Mouse (Mus musculus) embryonic facial prominence, embryonic 14.5 days (tissue): ENCODE results near the gene Pan3. TPM values are rescaled to one million over a fixed set of nuclear protein-coding genes. Genes with fewer than 3 reads are reported as not detected.
A peak's percentile ranks its signal among the peaks of the same experiment; 100 is the strongest.

ENCODE experiments used
- ATAC-seq: fragments of 200-750 bp; cut with Nextera tagmentation; 2 replicates; pipeline ENCODE4 v1.8.0; 2017; ENCODE audit warnings: low read depth, moderate number of reproducible peaks, moderate TSS enrichment
- DNase-seq: peaks from one replicate; pipeline ENCODE4 v3.0.0-alpha.2; 2015; ENCODE audit warnings: low spot score
- H3K27ac ChIP-seq: fragments of 300-500 bp; sonication (generic); replicated peaks from 2 replicates; pipeline ENCODE4 v1.5.1; 2014; ENCODE audit warnings: low read depth, mild to moderate bottlenecking, low read length, moderate library complexity
- H3K27me3 ChIP-seq: fragments of 300-500 bp; sonication (generic); replicated peaks from 2 replicates; pipeline ENCODE4 v1.6.1; 2014; ENCODE audit warnings: low read length; ENCODE audit not compliant: control insufficient read depth, insufficient read depth
- H3K36me3 ChIP-seq: fragments of 300-500 bp; sonication (generic); 2 replicates; pipeline ENCODE4 v1.6.1; 2014; ENCODE audit warnings: low read length, mixed read lengths; ENCODE audit not compliant: control insufficient read depth, insufficient read depth
- H3K4me1 ChIP-seq: fragments of 300-500 bp; sonication (generic); 2 replicates; pipeline ENCODE4 v1.6.1; 2014; ENCODE audit warnings: antibody characterized with exemption, low read length; ENCODE audit not compliant: control insufficient read depth, insufficient read depth
- H3K4me2 ChIP-seq: fragments of 300-500 bp; sonication (generic); 2 replicates; pipeline ENCODE4 v1.6.1; 2014; ENCODE audit warnings: low read depth, mild to moderate bottlenecking, low read length, moderate library complexity, mixed read lengths
- H3K4me3 ChIP-seq: fragments of 300-500 bp; sonication (generic); 2 replicates; pipeline ENCODE4 v1.5.1; 2014; ENCODE audit warnings: low read depth, mild to moderate bottlenecking, low read length
- H3K9ac ChIP-seq: fragments of 300-500 bp; sonication (generic); 2 replicates; pipeline ENCODE4 v1.6.1; 2014; ENCODE audit warnings: low read depth, mild to moderate bottlenecking, low read length, moderate library complexity, mixed read lengths
- H3K9me3 ChIP-seq: fragments of 300-500 bp; sonication (generic); 2 replicates; pipeline ENCODE4 v1.6.1; 2016; ENCODE audit warnings: low read length; ENCODE audit not compliant: control insufficient read depth
- WGBS: fragments of 180-500 bp; shearing (Covaris S2); extraction: QIAGEN DNeasy Blood & Tissue Kit; methylation state at CpG from one replicate; pipeline ENCODE4 v1.1.7; 2014; 5-methylcytosine and 5-hydroxymethylcytosine counted together
- polyA plus RNA-seq: library from polyadenylated mRNA; unstranded; fragments of >200 nt; fragmentation: Nextera tagmentation; extraction: Ambion mirVana; gene quantifications from 2 replicates; pipeline ENCODE4 v1.2.1, GENCODE M21; 2014

The Pan3 gene
- polyA plus RNA-seq, 1 experiment from 2014 or later = 60.1 TPM

DNA sequence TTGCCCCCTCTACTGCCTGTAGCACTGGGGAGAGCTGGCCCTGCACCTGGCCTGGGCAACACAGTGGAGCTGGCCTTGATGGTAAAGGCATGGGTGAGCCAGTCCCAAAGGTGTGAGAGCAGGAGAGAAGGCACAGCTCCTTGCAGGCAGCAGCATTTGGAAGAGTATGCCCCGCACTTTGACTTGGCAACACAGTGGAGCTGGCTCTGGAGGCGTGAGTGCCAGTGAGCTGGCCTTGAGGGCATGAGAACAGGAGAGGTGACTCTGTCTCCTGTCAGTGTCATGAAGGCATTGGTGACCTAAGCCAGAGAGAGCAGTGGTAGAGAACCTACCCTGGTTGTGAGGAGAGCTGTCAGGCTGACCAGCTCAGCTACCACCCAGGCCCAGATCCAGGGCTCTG lies 49.4 kb downstream of the Pan3 start:
- Histone ChIP-seq H3K9me3 (no peaks in the 10 kb centered on the region), H3K27me3 (no peaks in the 10 kb centered on the region), H3K36me3 (no peaks in the 10 kb centered on the region), H3K4me3 (no peak overlapping the region), H3K9ac (no peak overlapping the region), H3K4me2 (no peak overlapping the region), H3K27ac (no peak overlapping the region), H3K4me1 (no peaks in the 10 kb centered on the region)
- ATAC-seq (no peak), DNase-seq (no peak)
- 92% methylated on average over 2 of the region's 2 CpGs for WGBS

DNA sequence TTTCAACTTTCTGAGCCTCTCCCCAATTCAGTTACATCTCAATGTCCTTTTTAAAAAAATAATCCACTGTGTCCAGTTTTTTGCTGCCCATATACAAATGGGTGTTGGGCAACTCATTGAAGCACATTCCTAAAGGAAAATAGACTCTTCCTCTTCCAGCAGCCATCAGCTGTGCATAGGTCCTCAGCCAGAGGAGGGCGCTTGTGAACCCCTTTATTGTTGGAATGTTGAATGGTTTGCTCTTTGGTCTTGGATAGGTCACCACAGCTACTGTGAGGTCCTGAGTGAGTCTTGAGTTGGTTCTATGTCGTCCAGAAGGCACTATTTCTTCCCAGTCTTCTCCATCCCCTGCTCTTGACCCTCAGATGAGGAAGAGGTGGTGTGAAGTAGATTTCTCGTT lies 54.2 kb downstream of the Pan3 start:
- Histone ChIP-seq H3K4me2 (no peak overlapping the region), H3K27me3 (no peaks in the 10 kb centered on the region), H3K27ac (no peak overlapping the region), H3K4me3 (no peak overlapping the region), H3K4me1 (no peaks in the 10 kb centered on the region), H3K9me3 (no peaks in the 10 kb centered on the region), H3K36me3 (no peaks in the 10 kb centered on the region), H3K9ac (no peak overlapping the region)
- no peak for DNase-seq
- ATAC-seq = no peak
- 68% methylated on average over 3 of the region's 3 CpGs for WGBS

GRCm38 (mm10) chr5:147489226-147489625 lies 59.3 kb downstream of the Pan3 start:
- H3K27ac ChIP-seq = no peak overlapping the region
- H3K36me3 ChIP-seq = peaks cover 10% of the 10 kb centered on the region; the same call in 1 of the 2 replicates
- ATAC-seq (no peak), DNase-seq (no peak)
- no peak overlapping the region for H3K9ac ChIP-seq
- 85% methylated on average over 6 of the region's 6 CpGs for WGBS
- no peaks in the 10 kb centered on the region for H3K27me3 ChIP-seq
- H3K4me3 ChIP-seq = no peak overlapping the region
- H3K9me3 ChIP-seq = no peaks in the 10 kb centered on the region
- no peak overlapping the region for H3K4me2 ChIP-seq
- H3K4me1 ChIP-seq = no peaks in the 10 kb centered on the region

DNA sequence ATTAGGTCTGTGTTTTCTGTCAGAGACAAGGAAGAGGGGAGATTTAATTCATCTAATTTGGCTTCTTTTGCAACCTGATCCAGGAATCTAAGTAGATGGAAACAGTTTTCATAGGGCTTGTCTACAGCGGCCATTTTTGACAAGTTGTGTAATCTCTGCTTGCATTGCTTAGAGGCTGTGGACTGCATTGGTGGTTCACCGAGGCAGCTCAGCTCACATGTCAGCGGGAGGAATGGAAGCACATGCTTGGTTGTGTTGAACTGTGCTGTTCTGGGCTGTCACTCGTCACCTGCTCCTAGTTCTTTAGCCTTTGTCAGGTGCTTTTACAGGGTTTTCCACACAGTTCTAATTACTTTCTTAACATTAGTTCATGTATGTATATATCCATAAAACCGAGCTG lies 60.9 kb downstream of the Pan3 start:
- Histone ChIP-seq H3K27me3 (no peaks in the 10 kb centered on the region), H3K4me2 (no peak overlapping the region), H3K9ac (no peak overlapping the region), H3K9me3 (no peaks in the 10 kb centered on the region), H3K4me3 (no peak overlapping the region), H3K27ac (no peak overlapping the region), H3K36me3 (peaks cover 10% of the 10 kb centered on the region; the same call in 1 of the 2 replicates), H3K4me1 (no peaks in the 10 kb centered on the region)
- WGBS = 78% methylated on average over 5 of the region's 5 CpGs
- ATAC-seq (no peak), DNase-seq (peak; percentile 6)

DNA sequence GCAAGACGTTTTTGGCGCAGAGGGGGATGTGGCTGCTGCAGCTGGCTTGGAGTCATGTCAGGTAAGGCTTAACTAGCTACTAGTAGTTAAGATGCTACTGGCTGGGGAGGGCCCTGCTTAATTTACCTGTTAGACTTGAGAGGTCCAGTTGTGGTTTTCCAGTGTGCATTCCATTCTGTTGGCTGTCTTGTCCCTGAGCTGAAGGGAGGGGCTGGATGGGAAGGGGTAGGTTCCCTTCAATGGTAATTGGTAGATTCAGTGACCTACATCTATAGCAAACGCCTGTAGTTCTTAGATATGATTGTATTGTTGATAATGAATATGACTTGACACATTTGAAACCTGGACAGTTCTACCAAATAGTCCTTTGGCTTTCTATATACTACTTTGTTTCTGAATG lies 62.5 kb downstream of the Pan3 start:
- Histone ChIP-seq H3K9me3 (no peaks in the 10 kb centered on the region), H3K4me2 (no peak overlapping the region), H3K36me3 (peaks cover 10% of the 10 kb centered on the region; the same call in 1 of the 2 replicates), H3K27ac (no peak overlapping the region), H3K9ac (no peak overlapping the region), H3K4me3 (no peak overlapping the region), H3K4me1 (no peaks in the 10 kb centered on the region), H3K27me3 (no peaks in the 10 kb centered on the region)
- ATAC-seq (no peak), DNase-seq (no peak)
- whole genome bisulfite sequencing = 68% methylated on average over 3 of the region's 3 CpGs

GRCm38 (mm10) chr5:147493205-147493604 lies 63.2 kb downstream of the Pan3 start:
- H3K9ac ChIP-seq = no peak overlapping the region
- no peaks in the 10 kb centered on the region for H3K9me3 ChIP-seq
- whole genome bisulfite sequencing = 72% methylated on average over 1 of the region's 1 CpGs
- H3K4me1 ChIP-seq = no peaks in the 10 kb centered on the region
- no peak overlapping the region for H3K4me2 ChIP-seq
- H3K27ac ChIP-seq = no peak overlapping the region
- no peaks in the 10 kb centered on the region for H3K27me3 ChIP-seq
- H3K36me3 ChIP-seq = peaks cover 10% of the 10 kb centered on the region; the same call in 1 of the 2 replicates
- DNase-seq = no peak
- ATAC-seq = no peak
- no peak overlapping the region for H3K4me3 ChIP-seq

GRCm38 (mm10) chr5:147493685-147494084 lies 63.7 kb downstream of the Pan3 start:
- Histone ChIP-seq H3K9me3 (no peaks in the 10 kb centered on the region), H3K36me3 (peaks cover 10% of the 10 kb centered on the region; the same call in 1 of the 2 replicates), H3K27ac (no peak overlapping the region), H3K4me3 (no peak overlapping the region), H3K27me3 (no peaks in the 10 kb centered on the region), H3K4me1 (no peaks in the 10 kb centered on the region), H3K9ac (no peak overlapping the region), H3K4me2 (no peak overlapping the region)
- WGBS = 89% methylated on average over 8 of the region's 8 CpGs
- ATAC-seq (no peak), DNase-seq (no peak)

DNA sequence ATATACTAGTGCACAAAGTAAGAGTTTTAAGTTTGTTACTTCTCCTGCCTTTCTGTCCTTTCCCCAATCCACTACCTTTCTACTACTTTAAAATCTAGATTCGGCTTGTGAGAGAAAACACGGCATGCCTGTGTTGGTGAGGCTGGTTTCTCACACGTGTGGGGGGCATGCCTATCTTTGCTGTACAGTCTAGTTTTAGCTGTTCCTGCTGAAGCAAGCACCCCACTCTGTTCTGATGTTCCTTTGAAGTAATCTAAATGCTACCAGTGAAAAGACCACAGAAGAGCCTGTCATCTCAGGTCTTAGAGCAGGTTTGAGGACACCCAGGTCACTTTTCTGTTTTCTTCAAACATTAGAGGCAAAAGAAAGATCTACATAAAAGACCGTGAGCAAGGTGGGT lies 64.4 kb downstream of the Pan3 start:
- ATAC-seq = no peak

GRCm38 (mm10) chr5:147494791-147495376 lies 64.9 kb downstream of the Pan3 start:
- 87% methylated on average over 10 of the region's 10 CpGs for WGBS
- H3K4me1 ChIP-seq = no peaks in the 10 kb centered on the region

More for the DNA sequence above, 64.4 kb downstream of the Pan3 start:
- peaks cover 10% of the 10 kb centered on the region; the same call in 1 of the 2 replicates for H3K36me3 ChIP-seq
- no peak overlapping the region for H3K9ac ChIP-seq
- H3K4me2 ChIP-seq = no peak overlapping the region
- no peak overlapping the region for H3K27ac ChIP-seq
- no peaks in the 10 kb centered on the region for H3K9me3 ChIP-seq
- WGBS = 90% methylated on average over 4 of the region's 4 CpGs
- no peaks in the 10 kb centered on the region for H3K4me1 ChIP-seq
- H3K27me3 ChIP-seq = no peaks in the 10 kb centered on the region
- no peak for DNase-seq
- no peak overlapping the region for H3K4me3 ChIP-seq

More at GRCm38 (mm10) chr5:147494791-147495376, 64.9 kb downstream of the Pan3 start:
- DNase-seq = no peak
- Histone ChIP-seq H3K4me3 (no peak overlapping the region), H3K9me3 (no peaks in the 10 kb centered on the region), H3K27me3 (no peaks in the 10 kb centered on the region), H3K27ac (no peak overlapping the region), H3K36me3 (peaks cover 10% of the 10 kb centered on the region; the same call in 1 of the 2 replicates), H3K9ac (no peak overlapping the region), H3K4me2 (no peak overlapping the region)
- ATAC-seq = no peak
